Mouse (Mus musculus): Measurements from ENCODE around the gene Gm10837.

The Gm10837 gene

GRCm38 (mm10) chr14:122479461-122480109 is 10.8 kb upstream of the Gm10837 start:
- DNase-seq: peak; percentile 20 to 41

GRCm38 (mm10) chr14:122480355-122480754 is 10.0 kb upstream of the Gm10837 start:
- peak; percentile 58 for DNase-seq

DNA sequence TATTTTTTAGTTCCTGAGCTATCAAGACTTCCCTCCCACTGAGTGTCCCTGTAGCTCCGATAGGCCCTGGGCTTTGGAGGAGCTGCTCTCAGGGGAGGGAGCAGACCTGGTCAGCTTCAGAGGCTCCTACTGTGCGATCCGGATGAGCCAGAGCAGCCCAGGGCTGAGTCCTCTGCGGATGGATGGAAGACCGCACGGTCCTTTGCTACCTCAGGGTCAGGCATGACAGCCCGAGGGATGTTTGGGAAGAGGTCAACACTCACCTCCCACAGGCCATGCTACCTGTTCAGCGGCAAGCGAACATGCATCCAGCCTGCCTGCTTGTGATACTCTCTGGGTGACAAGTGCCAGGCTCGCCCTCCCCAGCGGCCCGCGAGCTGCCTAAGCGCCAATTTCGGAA is 9.2 kb upstream of the Gm10837 start:
- DNase-seq: peak; percentile 65 to 73

DNA sequence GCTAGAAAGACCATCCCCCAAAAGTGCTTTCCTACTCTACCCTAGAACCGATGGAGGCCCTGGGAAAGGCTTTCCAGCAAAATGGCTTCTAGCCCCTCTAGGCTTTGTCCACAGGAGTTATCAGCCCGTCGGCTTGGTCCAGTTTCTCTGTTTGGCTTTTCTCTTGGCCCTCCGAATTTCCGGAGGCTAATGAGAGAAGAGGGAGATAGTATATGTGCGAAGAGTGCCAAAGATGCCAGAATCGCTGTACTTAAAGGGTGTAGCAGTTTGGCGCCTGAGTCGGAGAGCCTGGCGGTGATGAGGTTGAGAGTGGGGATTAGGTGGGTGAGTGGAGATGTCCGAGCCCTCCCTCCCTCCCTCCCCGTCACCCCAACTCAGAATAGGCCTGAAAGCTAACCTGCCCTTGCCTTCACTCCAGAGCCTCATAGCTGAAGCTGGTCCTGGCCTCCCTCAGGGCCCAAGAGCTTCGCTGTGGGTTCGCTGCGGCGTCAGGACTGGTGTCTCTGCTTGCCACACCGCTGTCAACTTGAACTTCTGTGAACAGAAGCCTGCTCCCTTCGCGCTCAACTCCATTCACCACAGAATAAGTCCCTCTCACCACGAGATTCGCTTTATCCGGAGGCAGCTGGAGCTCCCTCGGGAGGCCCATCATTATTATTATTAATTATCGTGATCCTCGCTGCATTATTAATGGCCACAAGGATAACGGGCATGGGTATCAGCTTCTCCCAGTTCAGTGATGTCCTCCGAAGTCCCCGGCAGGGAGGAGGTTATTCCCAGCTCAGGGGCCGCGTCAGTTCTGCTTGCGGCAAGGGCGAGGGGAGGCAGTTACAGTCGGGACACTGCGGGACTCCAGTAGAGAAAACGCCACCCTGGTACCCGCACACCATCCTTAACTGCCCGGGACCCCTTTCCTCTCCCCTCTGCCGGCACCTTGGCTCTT is 8.0 kb upstream of the Gm10837 start:
- peak; percentile 69 to 72 for DNase-seq

- peak in 1 of 2 experiments; percentile 60 for DNase-seq
These were observed 7.4 kb upstream of the Gm10837 start for GRCm38 (mm10) chr14:122483024-122483385.

DNA sequence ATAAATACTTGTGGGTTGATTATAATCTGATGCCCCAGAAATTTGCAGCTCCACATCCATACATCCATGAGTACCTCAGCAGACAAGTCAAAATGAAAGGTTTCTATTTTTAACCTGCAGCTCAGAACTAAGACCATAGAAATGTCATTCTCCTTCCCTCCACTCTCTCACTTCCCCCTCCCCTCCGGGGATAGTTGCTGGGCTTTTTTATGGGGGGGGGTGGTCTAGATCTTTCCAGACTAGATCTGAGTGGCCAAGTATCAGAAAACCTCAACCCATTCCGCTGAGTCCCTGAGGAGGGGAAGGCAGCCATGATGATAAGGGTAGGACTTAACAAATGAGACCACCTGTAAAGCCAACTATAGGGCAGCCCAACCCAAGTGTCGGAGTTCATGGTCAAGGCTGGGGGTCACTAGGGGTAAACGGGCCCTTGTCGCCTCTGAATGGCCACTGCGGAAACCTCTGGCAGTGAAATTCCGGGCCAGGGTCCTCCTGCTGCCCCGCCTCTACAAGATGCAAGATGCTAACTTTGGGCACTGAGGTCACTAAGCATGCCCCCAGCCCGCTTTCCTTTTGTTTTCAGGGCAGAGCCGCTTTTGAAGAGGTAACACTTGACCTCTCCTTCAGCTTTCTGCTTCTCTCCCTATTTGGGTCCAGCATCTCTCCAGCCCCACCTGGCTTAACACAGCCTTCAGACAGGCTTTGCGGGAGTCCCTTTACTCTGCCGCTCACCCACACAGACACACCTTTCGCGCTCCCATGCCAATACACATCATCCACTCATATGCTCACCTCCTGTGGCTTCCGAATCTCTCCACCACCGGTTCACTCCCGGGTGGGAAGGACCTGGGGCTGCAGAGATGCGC is 6.6 kb upstream of the Gm10837 start:
- DNase-seq: peak; percentile 80 to 84

DNA sequence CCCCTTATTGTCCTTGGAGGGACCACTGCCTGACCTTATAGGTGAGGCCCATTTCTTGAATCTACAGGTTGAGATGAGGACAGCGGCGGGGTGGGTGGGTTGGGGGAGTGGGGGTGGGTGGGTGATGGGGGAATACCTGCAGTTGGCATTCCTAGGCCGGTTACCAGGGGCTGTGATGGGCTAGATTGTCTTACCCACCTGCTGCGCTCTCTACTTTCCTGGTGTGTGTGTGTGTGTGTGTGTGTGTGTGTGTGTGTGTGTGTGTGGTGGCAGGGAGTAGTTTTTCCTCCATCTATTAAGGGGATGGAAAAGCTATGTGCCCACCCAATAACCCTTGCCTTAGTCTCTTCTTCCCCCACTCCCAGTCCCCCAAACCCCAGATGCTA is 5.9 kb upstream of the Gm10837 start:
- peak; percentile 67 to 68 for DNase-seq

GRCm38 (mm10) chr14:122484844-122485551 is 5.4 kb upstream of the Gm10837 start:
- peak; percentile 79 to 80 for DNase-seq

DNA sequence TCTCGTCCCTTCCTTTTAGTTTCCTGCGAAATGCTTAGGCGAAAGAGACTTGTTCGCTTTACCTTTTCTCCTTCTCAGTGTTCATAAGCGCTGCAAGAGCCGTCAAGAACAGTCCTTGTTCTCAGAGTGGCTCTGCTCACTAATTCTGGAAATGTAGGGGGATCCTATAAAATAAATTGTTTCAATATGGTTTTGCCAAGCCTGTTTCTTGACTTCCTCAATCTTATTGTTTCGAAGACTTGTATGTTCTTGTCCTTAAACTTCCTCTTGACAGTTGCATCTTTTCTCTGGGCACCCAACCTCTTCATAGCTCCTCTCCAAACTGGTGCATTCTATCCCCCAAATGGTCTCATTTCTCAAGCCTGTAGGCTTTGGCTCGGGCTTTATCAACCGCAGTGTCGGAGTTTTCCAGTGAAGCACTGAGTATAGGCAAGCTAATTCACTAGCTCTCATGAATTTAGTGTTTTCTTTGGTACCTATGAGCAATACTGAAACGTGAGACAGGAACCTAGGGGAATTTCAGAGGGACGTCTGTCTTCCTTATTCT is 4.7 kb upstream of the Gm10837 start:
- peak; percentile 57 to 72 for DNase-seq

DNA sequence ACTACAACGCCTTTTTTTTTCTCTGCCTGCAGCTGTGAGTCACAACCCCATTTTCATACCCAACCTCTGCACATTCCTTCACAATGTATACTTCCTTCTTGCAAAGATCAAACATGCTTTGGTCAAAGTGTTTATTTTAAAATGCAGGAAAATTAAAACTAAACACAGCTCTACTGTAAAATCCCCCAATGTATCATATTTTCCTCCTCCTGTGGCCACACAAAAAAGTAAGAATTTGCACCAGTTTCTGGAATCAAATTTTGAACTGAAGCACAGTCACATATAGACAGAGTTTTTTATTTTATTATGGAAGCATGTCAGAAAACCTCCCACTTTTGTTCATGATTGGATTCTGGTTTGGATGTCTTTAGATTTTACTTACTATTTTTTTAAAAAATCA is 3.8 kb upstream of the Gm10837 start:
- peak in 1 of 2 experiments; percentile 31 for DNase-seq

GRCm38 (mm10) chr14:122487366-122487765 is 3.0 kb upstream of the Gm10837 start:
- peak; percentile 52 to 69 for DNase-seq

DNA sequence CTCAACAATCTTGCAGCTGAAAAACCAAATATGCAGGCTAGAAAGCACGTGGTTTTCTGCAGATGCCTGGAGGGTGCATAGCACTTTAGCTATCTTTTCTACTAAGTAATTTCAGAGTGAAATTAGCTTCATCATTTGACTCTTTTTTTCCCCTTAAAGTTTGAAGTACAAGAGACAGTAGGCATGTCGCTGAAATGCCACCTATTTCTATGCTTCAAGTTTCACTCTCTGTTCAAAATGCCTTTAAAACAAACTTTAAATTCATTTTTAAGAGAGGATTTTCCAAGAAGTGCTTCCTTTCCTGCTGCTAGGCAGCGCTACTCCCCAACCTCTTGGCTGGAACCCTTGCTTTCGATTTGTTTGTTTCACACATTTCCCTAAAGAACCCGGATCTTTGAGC is 1.3 kb upstream of the Gm10837 start:
- DNase-seq: peak; percentile 56 to 68

GRCm38 (mm10) chr14:122489686-122490414 is 536 bp upstream of the Gm10837 start:
- DNase-seq: peak; percentile 50 to 67

- DNase-seq: peak in 1 of 2 experiments; percentile 20
These were observed 1.1 kb downstream of the Gm10837 start for GRCm38 (mm10) chr14:122491521-122491920.

- DNase-seq: no peak
These were observed 1.6 kb downstream of the Gm10837 start for GRCm38 (mm10) chr14:122492015-122492414.

DNA sequence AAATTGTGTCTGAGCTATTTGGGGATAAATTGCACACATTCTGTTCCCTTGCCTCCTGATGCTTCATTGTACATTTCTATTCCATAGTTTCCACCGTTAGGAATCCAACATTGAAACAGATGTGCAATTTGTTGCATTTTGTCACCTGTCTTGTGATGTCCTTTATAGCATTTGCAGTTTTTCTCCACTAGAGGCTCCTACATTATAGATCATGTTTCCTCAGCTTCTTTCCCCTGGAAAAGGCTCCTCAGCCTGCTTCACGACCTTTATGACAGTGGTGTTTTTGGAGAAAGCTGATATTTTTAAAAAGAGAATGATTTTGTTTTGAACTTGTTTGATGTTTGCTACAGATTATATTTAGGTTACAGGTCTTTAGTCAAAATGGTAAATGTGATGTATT is 18.7 kb downstream of the Gm10837 start:
- no peak for DNase-seq

- DNase-seq: no peak
These were observed 21.1 kb downstream of the Gm10837 start for GRCm38 (mm10) chr14:122511519-122511918.

- no peak for DNase-seq
These were observed 23.2 kb downstream of the Gm10837 start for GRCm38 (mm10) chr14:122513511-122514036.

DNA sequence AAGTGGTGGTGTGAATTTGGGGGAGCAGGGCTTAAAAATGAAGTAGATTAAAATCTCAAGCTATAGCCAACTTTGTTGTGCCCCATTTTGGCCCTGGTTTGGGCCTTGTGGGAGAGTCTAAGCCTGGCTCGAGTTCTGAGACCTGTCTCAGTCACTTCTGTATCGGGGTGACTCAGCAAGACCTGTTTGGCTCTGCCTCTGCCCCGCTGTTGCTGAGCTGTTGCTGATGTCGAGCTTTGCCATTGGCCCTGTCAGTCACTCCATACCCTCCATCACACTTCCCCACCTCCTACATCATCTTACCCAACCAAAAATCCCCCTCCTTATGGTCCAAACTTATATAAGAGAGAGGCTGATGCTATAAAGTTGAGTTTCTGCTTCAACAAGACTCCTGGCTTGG is 38.1 kb downstream of the Gm10837 start:
- DNase-seq: no peak

DNA sequence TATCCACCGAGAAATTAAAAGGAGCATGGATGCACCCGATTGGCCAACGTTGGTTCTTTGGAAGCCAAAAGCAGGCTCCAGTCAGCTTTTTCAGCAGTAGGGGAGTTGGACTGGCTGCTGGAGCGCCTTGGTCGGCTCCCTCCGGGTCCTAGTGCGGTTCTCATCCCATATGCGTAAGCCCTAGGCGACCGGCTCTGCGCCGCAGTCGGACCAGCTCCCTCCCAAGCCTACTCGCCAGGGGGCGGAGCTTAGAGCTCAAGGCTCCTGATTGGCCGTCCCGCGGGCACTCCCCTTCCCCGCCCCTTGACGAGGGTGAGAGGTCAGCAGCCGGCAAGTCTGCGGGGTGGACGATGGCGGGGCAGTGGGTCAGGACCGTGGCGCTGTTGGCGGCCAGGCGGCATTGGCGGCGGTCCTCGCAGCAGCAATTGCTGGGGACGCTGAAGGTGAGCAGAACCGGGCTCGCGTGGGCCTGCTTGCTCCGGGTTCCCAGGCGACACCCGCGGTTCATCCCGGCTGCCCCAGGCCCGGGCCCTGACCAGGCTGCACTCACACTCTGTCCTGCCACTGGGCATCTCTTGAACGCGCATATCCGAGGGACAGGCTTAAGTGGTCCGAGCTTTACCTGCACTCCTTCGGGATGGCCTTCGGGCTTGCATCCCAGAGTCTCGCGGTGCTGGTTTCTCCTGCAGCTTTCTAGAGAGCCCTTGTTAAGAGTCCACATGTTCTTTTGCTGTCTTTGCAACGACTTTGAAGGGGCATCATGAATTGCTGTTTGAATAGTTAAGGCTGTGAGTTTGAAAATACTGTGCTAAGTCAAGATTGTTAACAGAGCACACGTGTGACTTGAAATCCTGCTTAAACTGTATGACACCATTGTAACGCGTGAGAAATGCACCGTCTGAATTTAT is 43.9 kb downstream of the Gm10837 start, which contains the start of gene Pcca:
Gene Pcca (plus strand): TSS at position 308 of the 908 bp plus-strand sequence.
- DNase-seq: peak; percentile 97 to 98
